Mouse (Mus musculus): ENCODE measurements around the gene Tspan4. TPM values are rescaled to one million over a fixed set of nuclear protein-coding genes. Genes with fewer than 3 reads are reported as not detected.

Tspan4 gene
- polyA plus RNA-seq, 1 experiment from 2014 or later = 18.0 TPM

DNA sequence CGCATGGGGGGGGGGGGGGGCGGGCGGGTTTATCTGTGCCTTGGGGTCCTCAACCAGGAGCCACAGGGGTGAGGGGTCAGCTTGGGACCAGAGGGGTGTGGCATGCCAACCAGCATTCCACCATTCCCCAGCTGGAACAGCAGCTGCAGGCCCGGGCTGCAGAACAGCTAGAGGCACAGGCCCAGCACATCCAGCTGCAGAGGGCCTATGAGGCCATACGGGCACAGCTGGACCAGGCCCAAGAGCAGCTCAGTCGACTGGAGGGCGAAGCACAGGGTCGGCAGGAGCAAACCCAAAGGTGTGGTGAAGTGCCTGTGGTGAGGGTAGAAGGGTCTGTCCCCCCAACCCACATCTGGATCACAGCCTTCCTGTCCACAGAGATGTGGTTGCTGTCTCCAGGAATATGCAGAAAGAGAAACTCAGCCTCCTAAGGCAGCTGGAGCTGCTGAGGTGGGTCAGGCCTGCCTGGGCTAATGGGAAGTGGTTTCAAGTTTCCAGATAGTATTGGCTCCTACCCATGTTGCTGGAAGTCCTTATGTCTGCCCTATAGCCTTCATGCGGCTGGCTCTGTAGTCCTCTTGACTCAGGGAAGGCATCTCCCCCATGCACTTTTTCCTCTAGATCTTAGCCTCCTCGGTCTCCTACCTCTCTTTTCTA is 9.5 kb upstream of the Tspan4 start:
- Histone ChIP-seq H3K9ac (no peak overlapping the region), H3K36me3 (ENCODE audit: poor library complexity, severe bottlenecking) (peaks cover 13% of the 10 kb centered on the region), H3K27ac (0 out of 2 replicates have a peak overlapping the region, but pooled peaks have one; percentile 14), H3K9me3 (replicated peaks) (no peaks in the 10 kb centered on the region), H3K27me3 (peaks cover 66% of the 10 kb centered on the region), H3K4me3 (no peak overlapping the region), H3K4me2 (peak overlapping the region; percentile 33; the same call in 1 of the 2 replicates), H3K4me1 (peaks cover 55% of the 10 kb centered on the region)
- ATAC-seq = no peak
- 45% methylated on average over 8 of the region's 10 CpGs for WGBS

DNA sequence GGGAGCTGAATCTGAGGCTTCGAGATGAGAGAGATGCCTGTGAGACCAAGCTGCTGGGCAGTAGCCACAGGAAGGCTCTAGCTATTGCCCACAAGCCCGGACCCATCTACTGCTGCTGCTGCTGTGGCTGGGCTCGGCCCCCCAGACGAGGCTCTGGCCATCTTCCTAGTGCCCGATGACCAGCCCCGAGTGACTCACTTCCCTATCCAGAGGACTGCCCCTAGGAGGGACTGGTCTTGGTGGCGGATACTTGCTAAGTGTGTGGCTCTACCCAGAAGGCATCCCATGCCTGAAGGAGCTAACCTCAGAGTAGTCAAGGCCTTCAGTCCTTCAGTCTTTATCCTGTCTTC is 9.0 kb upstream of the Tspan4 start:
- H3K4me3 ChIP-seq = no peak overlapping the region
- peaks cover 18% of the 10 kb centered on the region for H3K36me3 ChIP-seq (ENCODE audit: poor library complexity, severe bottlenecking)
- no peak overlapping the region for H3K4me2 ChIP-seq
- H3K4me1 ChIP-seq = peaks cover 55% of the 10 kb centered on the region
- no peak for ATAC-seq
- H3K27ac ChIP-seq = peak overlapping the region; percentile 14; the same call in 1 of the 2 replicates
- no peaks in the 10 kb centered on the region for H3K9me3 ChIP-seq (replicated peaks)
- no peak overlapping the region for H3K9ac ChIP-seq
- peaks cover 61% of the 10 kb centered on the region for H3K27me3 ChIP-seq
- whole genome bisulfite sequencing = 73% methylated on average over 7 of the region's 7 CpGs

DNA sequence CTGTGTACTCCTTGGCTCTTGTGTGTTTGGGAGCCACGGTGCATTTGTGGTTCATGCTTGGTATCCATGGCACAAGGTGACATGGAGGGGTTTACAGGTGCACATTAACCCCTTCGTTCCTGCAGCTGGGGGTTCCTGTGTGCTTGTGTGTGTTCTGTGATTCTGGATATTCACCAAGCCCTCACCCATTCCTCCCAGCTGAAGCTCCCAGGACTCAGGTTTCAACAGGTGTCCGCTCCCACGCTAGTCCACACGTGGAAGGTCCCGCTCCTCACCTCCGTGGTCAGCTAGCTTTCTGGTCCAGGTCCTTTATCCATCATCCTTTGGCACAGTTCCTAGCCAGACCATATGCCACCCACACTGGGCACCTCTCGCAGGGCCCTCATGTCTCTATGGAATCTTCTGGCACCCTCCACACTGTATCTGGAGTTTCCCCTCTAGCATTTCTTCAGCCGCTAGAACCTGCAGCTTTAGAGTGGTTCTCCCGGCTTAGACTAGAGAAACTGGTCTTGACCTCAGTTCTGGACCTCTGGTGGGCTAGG is 8.4 kb upstream of the Tspan4 start:
- Histone ChIP-seq H3K9me3 (replicated peaks) (no peaks in the 10 kb centered on the region), H3K9ac (peak overlapping the region; percentile 76; the same call in 1 of the 2 replicates), H3K36me3 (ENCODE audit: poor library complexity, severe bottlenecking) (peaks cover 25% of the 10 kb centered on the region), H3K27me3 (peaks cover 55% of the 10 kb centered on the region), H3K27ac (no peak overlapping the region), H3K4me3 (peak overlapping the region; percentile 64), H3K4me2 (peak overlapping the region; percentile 73), H3K4me1 (peaks cover 51% of the 10 kb centered on the region)
- WGBS = 62% methylated on average over 10 of the region's 10 CpGs
- ATAC-seq = no peak

DNA sequence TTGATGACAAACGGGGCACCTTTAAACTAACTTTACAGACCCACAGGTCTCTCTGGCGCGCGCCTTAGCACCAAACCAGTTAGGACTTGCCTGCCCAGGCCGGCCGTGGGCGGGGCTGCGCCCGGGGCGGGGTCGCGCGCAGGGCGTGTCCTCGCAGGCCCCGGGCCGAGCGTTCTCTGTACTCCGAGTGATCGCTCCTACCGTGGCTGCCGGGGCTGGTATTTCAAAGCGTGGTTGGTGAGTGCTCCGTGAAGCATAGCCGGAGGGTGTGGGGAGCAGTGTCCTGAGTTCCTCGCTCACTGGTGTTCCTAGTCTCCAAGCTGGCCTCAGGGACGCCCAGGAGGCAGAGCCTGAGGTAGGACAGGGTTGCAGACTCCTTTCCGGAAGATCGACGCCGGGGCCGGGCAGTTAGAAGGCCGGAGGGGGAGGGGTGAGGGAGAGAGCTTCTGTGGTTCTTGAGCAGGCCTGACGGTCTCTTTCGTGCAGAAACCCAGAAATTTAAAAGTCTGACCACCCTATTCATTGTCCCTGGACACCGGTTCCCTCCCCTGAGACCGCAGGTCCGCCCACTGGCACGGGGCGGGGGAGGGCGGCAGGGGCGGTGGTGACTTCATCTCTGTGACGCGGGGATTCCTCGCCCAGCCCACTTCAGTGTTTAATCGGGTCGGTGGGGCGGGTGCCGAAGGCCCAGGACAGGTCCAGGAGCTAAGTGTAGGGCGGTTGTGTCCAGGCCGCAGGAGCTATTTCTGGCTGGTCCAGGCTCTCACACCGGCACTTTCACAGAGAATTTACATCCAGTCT is 7.6 kb upstream of the Tspan4 start, which contains the start of gene Cd151:
Gene Cd151, plus strand, starts transcription at position 163 of the 801 bp plus-strand sequence.
- Histone ChIP-seq H3K27me3 (peaks cover 47% of the 10 kb centered on the region), H3K36me3 (ENCODE audit: poor library complexity, severe bottlenecking) (peaks cover 31% of the 10 kb centered on the region), H3K4me3 (peak within 1 kb of the TSS; percentile 64), H3K4me2 (peak within 1 kb of the TSS; percentile 73), H3K9me3 (replicated peaks) (no peaks in the 10 kb centered on the region), H3K9ac (peak within 1 kb of the TSS; percentile 76), H3K27ac (peak within 1 kb of the TSS; percentile 85), H3K4me1 (peaks cover 43% of the 10 kb centered on the region)
- WGBS = under 1% methylated on average over 52 of the region's 52 CpGs
- ATAC-seq = peak; percentile 66

DNA sequence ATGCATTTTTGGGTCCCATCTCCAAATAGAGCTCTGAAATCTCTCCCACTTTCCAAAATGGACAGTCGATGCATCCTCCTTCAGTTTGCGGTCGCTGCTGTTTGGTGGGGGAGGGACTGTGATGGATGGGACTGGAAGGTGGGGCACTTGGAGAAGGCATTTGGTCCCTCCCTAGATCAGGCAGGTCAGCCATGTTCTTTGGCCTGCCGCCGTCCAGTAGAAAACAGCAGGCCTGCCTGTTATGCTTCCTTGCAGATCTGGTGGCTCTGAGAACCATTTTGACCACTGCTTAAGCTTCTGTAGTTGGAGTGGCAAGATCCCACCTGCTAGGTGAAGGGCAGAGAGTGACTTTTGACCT is 6.9 kb upstream of the Tspan4 start:
- Histone ChIP-seq H3K27me3 (peaks cover 40% of the 10 kb centered on the region), H3K36me3 (ENCODE audit: poor library complexity, severe bottlenecking) (peaks cover 36% of the 10 kb centered on the region), H3K9me3 (replicated peaks) (no peaks in the 10 kb centered on the region), H3K4me2 (peak overlapping the region; percentile 73), H3K4me3 (peak overlapping the region; percentile 64), H3K27ac (peak overlapping the region; percentile 85), H3K9ac (peak overlapping the region; percentile 76), H3K4me1 (peaks cover 43% of the 10 kb centered on the region)
- ATAC-seq = no peak
- WGBS = 24% methylated on average over 5 of the region's 5 CpGs

DNA sequence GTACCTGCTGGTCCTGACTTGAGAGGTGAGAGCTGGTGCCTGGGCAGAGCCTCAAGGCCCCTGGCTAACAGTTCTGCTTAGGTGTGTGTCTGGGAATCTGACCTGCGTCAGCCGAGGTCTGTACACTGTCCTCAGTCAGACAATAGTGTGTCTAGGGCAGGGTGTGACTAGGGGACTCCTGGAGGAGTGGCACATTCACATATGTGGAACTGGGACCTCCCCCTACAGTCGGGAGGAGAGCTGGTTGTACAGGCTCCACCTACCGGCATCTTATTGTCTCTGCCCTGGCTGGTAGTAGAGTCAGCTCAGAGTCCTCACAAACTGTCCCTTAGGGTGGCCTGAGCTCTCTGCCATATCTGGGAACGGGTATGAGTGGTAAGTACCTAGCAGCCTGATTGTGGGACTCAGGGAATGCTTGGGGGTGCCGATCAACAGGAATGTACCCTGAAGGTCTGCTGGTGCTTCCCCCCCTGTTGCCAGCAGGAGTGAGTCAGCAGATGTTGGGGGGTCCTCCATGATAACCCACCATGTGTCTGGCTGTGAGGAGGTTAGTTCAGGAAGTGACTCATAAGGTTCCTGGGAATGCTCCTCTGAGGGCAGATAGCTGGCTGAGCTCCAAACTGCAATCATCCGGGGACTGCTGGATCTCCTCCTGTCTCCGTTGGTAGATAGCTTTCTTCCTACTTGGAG is 6.4 kb upstream of the Tspan4 start:
- peak; percentile 84 for ATAC-seq
- H3K36me3 ChIP-seq (ENCODE audit: poor library complexity, severe bottlenecking) = peaks cover 36% of the 10 kb centered on the region

DNA sequence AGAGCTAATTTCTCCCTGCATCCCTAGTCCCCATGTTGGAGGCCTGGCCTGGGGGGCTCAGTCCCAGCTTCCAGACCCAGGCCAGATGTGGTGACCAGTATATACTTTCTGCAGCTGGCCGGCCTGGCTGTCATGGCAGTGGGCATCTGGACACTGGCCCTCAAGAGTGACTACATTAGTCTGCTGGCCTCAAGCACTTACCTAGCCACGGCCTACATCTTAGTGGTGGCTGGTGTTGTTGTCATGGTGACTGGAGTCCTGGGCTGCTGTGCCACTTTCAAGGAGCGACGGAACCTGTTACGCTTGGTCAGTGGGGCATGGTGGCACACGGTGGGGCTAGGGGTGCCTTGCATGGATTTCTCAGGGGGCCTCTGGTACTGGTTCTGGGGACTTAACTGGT is 5.7 kb upstream of the Tspan4 start:
- WGBS = 79% methylated on average over 6 of the region's 6 CpGs
- peaks cover 54% of the 10 kb centered on the region for H3K4me1 ChIP-seq
- peak overlapping the region; percentile 73 for H3K4me2 ChIP-seq
- peak overlapping the region; percentile 85; the same call in 1 of the 2 replicates for H3K27ac ChIP-seq
- no peak for ATAC-seq
- peaks cover 36% of the 10 kb centered on the region for H3K36me3 ChIP-seq (ENCODE audit: poor library complexity, severe bottlenecking)
- no peaks in the 10 kb centered on the region for H3K9me3 ChIP-seq (replicated peaks)
- peak overlapping the region; percentile 64 for H3K4me3 ChIP-seq
- H3K9ac ChIP-seq = peak overlapping the region; percentile 76
- H3K27me3 ChIP-seq = peaks cover 28% of the 10 kb centered on the region

More for the DNA sequence above, 6.4 kb upstream of the Tspan4 start:
- H3K4me3 ChIP-seq = peak overlapping the region; percentile 64
- peak overlapping the region; percentile 85 for H3K27ac ChIP-seq
- WGBS = 19% methylated on average over 8 of the region's 8 CpGs
- H3K4me1 ChIP-seq = peaks cover 47% of the 10 kb centered on the region
- peak overlapping the region; percentile 73 for H3K4me2 ChIP-seq
- no peaks in the 10 kb centered on the region for H3K9me3 ChIP-seq (replicated peaks)
- peaks cover 35% of the 10 kb centered on the region for H3K27me3 ChIP-seq
- peak overlapping the region; percentile 76 for H3K9ac ChIP-seq

DNA sequence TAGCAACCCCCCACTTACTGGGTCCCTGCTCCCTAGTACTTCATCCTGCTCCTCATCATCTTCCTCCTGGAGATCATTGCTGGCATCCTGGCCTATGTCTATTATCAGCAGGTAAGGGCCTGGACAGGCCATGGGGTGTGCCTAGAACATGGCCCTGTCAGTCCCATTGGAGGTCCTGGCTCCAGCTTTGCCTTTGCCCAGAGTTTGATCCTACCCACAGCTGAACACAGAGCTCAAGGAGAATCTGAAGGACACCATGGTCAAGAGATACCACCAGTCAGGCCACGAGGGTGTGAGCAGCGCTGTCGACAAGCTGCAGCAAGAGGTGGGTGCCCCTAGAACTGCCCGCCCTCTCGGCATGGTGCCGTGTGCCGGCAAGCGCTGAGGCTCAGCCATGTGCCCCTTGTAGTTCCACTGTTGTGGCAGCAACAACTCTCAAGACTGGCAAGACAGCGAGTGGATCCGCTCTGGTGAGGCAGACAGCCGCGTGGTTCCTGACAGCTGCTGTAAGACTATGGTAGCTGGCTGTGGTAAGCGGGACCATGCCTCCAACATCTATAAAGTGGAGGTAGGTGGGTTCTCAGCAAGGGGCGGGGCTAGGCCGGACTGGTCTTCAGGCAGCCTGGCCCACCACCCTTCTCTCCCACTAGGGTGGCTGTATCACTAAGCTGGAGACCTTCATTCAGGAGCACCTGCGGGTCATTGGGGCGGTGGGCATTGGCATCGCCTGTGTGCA is 5.0 kb upstream of the Tspan4 start:
- Histone ChIP-seq H3K27me3 (peaks cover 21% of the 10 kb centered on the region), H3K4me1 (peaks cover 51% of the 10 kb centered on the region), H3K9me3 (replicated peaks) (no peaks in the 10 kb centered on the region), H3K36me3 (ENCODE audit: poor library complexity, severe bottlenecking) (peaks cover 36% of the 10 kb centered on the region), H3K4me3 (peak overlapping the region; percentile 64; the same call in 1 of the 2 replicates), H3K9ac (peak overlapping the region; percentile 34; the same call in 1 of the 2 replicates), H3K27ac (no peak overlapping the region), H3K4me2 (0 out of 2 replicates have a peak overlapping the region, but pooled peaks have one; percentile 18)
- WGBS = 93% methylated on average over 18 of the region's 18 CpGs
- no peak for ATAC-seq

DNA sequence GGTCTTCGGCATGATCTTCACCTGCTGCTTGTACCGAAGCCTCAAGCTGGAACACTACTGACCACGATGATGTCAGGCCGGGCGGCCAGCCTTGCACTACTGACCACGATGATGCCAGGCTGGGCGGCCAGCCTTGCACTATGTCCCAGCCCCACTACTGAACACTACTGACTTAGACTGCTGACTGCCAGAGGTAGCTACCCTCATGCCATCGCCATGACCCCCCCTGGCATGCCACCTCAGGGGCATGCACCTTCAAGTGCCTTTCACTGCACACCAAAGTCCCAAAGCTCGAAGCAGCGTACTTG is 4.4 kb upstream of the Tspan4 start:
- Histone ChIP-seq H3K4me2 (no peak overlapping the region), H3K4me1 (peaks cover 53% of the 10 kb centered on the region), H3K4me3 (no peak overlapping the region), H3K36me3 (ENCODE audit: poor library complexity, severe bottlenecking) (peaks cover 36% of the 10 kb centered on the region), H3K9ac (no peak overlapping the region), H3K27ac (no peak overlapping the region), H3K9me3 (replicated peaks) (no peaks in the 10 kb centered on the region), H3K27me3 (peaks cover 18% of the 10 kb centered on the region)
- WGBS = 92% methylated on average over 10 of the region's 10 CpGs
- no peak for ATAC-seq

DNA sequence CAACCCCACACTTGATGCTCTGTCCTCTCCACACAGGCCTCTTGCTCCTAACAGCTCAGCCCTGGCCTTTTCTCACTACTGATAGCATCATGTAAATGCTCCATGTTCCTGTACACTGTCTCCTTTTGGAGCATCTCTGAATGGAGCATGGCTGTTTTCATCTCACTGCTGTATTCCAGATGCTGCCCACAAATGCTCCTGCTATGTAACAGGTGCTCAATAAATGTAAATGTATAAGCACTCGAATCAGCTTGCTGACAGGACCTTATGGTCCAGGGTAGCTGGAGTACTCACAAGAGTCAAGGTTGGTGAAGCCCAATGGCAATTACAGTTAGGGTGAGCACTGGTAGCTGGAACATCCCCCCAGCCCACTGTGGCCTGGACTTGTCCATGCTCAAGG is 3.8 kb upstream of the Tspan4 start:
- Histone ChIP-seq H3K9me3 (replicated peaks) (no peaks in the 10 kb centered on the region), H3K27me3 (peaks cover 18% of the 10 kb centered on the region), H3K4me2 (no peak overlapping the region), H3K36me3 (ENCODE audit: poor library complexity, severe bottlenecking) (peaks cover 36% of the 10 kb centered on the region), H3K27ac (no peak overlapping the region), H3K4me1 (peaks cover 59% of the 10 kb centered on the region), H3K4me3 (no peak overlapping the region), H3K9ac (no peak overlapping the region)
- 77% methylated on average over 1 of the region's 1 CpGs for WGBS
- ATAC-seq = no peak

DNA sequence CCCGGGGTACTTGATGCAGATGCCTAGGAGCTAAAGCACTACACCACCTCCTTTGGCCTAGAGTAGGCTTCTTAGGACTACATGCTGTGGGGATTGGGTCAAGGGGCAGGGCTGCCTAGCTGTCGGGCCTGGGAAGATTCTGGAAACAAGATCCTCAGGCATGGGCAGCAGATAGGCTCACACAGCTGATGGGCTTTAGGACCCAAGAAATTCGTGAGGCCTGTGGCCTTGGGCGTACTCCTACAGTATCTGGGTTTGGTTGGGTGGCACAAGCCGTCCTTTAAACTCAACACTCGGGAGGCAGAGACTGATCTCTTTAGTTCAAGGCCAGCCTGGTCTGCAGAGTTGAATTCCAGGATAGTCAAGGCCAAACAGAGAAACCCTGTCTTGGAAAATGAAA is 2.8 kb upstream of the Tspan4 start:
- Histone ChIP-seq H3K9ac (no peak overlapping the region), H3K27me3 (peaks cover 19% of the 10 kb centered on the region), H3K4me1 (peaks cover 62% of the 10 kb centered on the region), H3K27ac (no peak overlapping the region), H3K4me3 (no peak overlapping the region), H3K9me3 (replicated peaks) (no peaks in the 10 kb centered on the region), H3K4me2 (no peak overlapping the region), H3K36me3 (ENCODE audit: poor library complexity, severe bottlenecking) (peaks cover 36% of the 10 kb centered on the region)
- ATAC-seq = no peak
- 82% methylated on average over 6 of the region's 6 CpGs for WGBS

Data from forebrain, embryonic 13.5 days (tissue).